Mouse (Mus musculus) adrenal gland (tissue): Measurements from ENCODE around the gene Gabrg1.

Experiments used
- intact Hi-C: fragments of 180-260 bp; cut with DNase I; formaldehyde crosslinking; loops from one replicate; pipeline ENCODE4 v1.15.1; 2025
- long read RNA-seq, 2 experiments: library from polyadenylated mRNA; unstranded; transcript quantifications; one replicate each; pipeline ENCODE4 v2.0.0; 2020; ENCODE audit warnings: borderline replicate concordance in 1 of 2; ENCODE audit not compliant: insufficient replicate concordance in 1 of 2

Gabrg1 gene
- long read RNA-seq, experiment 1, result 0 reads
- long read RNA-seq, experiment 2, result 0 reads

- intact Hi-C loops, result no loop called here
These were observed at the start of gene Gabrg1 for GRCm38 (mm10) chr5:70842192-70843095. Gene Gabrg1, minus strand, starts transcription at chr5:70842617.

DNA sequence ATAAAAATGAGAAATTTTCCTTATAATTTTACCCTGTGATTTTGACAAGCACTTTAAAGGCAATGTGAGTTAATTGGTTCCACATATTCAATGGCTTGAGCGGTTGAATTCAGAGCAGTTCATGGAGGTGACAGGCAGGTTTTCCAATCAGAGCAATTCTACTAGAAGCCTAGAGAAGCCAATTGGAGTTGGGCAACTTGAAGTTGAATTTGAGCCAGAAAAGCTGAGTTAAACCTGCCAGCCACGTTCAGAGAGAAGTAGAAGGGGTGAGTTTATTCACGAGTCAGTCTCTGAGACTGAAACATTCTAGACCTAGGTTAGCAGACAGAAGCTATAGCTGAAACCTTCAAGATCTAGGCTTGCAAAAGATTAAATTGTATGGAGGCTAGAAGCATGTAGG is 41.6 kb upstream of the Gabrg1 start:
- intact Hi-C loops, result no loop called here

GRCm38 (mm10) chr5:70870081-70870480 is 27.7 kb upstream of the Gabrg1 start:
- intact Hi-C loops, result no loop called here

DNA sequence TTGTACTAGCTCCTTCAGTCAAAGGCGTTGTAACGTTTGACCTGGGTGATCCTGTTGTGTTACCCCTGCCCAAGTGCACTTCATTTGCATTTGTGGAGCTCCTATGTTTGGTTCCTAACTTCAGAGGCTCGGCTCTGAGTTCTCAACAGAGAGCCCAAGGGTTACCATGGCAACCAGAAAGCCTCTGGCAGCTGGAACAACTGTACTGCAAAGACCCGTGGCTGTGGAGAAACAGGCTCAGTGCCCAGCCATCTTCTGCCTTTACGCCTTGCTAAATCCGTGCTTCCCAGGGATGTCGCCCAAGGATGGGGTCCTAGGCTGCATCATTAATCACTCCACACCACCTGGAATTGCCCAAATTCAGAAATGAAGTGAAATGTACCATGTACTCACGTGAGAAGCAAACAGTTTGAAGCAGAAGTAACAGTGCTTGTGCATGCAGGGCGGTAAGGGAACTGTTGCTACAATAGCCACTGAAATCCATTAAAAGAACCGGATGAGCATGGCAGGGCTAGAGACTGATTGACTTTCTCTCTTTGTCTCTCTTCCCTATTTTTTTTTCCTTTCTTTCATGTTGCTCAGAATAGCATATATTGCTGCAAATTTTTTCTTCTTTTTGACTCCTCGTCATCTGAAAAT is 798 bp upstream of the Gabrg1 start:
- intact Hi-C loops, result no loop called here

GRCm38 (mm10) chr5:70818681-70819080 is 23.7 kb downstream of the Gabrg1 start:
- intact Hi-C loops, result no loop called here

DNA sequence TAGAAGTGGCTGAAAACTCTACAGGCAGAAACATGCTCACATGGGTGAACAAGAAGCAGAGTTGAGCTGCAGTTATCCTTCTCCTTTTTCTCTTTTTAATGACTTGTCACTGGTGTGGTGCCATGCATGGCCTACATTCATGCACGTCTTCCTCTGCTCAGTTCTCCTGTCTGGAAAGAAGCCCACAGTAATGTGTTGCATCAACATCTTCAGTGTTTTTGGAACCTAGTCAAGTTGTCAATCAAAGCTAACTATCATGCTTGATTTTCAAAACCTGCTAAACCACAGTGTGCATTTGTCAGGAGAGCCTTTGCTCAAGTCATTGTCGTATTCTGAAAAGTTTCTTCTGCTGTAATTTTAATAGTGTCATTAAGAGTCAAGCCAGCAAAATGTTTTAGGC is 106.3 kb downstream of the Gabrg1 start:
- intact Hi-C loops, result no loop called here

DNA sequence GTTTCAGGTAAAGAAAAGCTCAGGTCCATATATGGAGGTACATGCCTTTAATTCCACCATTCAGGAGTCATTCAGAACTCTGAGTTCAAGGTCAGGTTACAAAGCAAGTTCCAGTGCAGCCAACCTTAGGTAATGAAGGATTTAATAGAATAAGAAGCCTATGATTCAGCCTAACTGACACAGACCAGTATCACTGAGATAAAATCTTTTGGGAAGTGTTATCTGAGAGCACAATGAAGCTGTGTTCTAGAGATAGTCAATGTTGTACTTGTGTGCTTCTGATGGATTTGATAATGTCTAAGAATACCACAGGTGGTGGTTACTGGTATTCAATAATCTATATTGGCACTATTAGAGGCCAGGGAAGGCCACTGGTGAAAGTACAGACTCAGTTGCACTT is 138.1 kb downstream of the Gabrg1 start:
- intact Hi-C loops, result no loop called here
